Mouse (Mus musculus): ENCODE data around the gene Tmtc2. TPM values are rescaled to one million over a fixed set of nuclear protein-coding genes. Genes with fewer than 3 reads are reported as not detected.
A peak's percentile ranks its signal among the peaks of the same experiment; 100 is the strongest.

Tmtc2 gene
- polyA plus RNA-seq, 1 experiment from 2014 or later: 7.8 TPM

- DNase-seq (ENCODE audit: low spot score): no peak
- Histone ChIP-seq H3K9ac (ENCODE audit: low read length) (no peak overlapping the region), H3K4me2 (ENCODE audit: low read depth, severe bottlenecking) (no peak overlapping the region), H3K27ac (replicated peaks; ENCODE audit: low read depth, low read length) (no peak overlapping the region), H3K4me3 (ENCODE audit: low read depth, low read length) (no peak overlapping the region), H3K36me3 (ENCODE audit: control insufficient read depth, insufficient read depth, low read length) (no peaks in the 10 kb centered on the region), H3K27me3 (ENCODE audit: control insufficient read depth, insufficient read depth, low read length) (no peaks in the 10 kb centered on the region), H3K9me3 (ENCODE audit: control insufficient read depth, low read length) (no peaks in the 10 kb centered on the region), H3K4me1 (ENCODE audit: control insufficient read depth, insufficient read depth, low read length) (no peaks in the 10 kb centered on the region)
- no peak for ATAC-seq (ENCODE audit: insufficient number of reproducible peaks, low FRiP score, low TSS enrichment, low read depth)
- WGBS: 91% methylated on average over 18 of the region's 18 CpGs
Observed at GRCm38 (mm10) chr10:105477623-105478238, 96.5 kb downstream of the Tmtc2 start.

- no peaks in the 10 kb centered on the region for H3K36me3 ChIP-seq (ENCODE audit: control insufficient read depth, insufficient read depth, low read length)
- no peak overlapping the region for H3K27ac ChIP-seq (replicated peaks; ENCODE audit: low read depth, low read length)
- no peak overlapping the region for H3K4me2 ChIP-seq (ENCODE audit: low read depth, severe bottlenecking)
- no peak for ATAC-seq (ENCODE audit: insufficient number of reproducible peaks, low FRiP score, low TSS enrichment, low read depth)
- H3K9ac ChIP-seq (ENCODE audit: low read length): no peak overlapping the region
- no peaks in the 10 kb centered on the region for H3K9me3 ChIP-seq (ENCODE audit: control insufficient read depth, low read length)
- no peak for DNase-seq (ENCODE audit: low spot score)
- no peaks in the 10 kb centered on the region for H3K27me3 ChIP-seq (ENCODE audit: control insufficient read depth, insufficient read depth, low read length)
- 85% methylated on average over 6 of the region's 6 CpGs for WGBS
- H3K4me3 ChIP-seq (ENCODE audit: low read depth, low read length): no peak overlapping the region
- H3K4me1 ChIP-seq (ENCODE audit: control insufficient read depth, insufficient read depth, low read length): no peaks in the 10 kb centered on the region
Observed at GRCm38 (mm10) chr10:105474162-105474830, 100.0 kb downstream of the Tmtc2 start.

- no peaks in the 10 kb centered on the region for H3K27me3 ChIP-seq (ENCODE audit: control insufficient read depth, insufficient read depth, low read length)
Observed at GRCm38 (mm10) chr10:105464378-105464777, 109.9 kb downstream of the Tmtc2 start.

GRCm38 (mm10) chr10:105453441-105453840, 120.8 kb downstream of the Tmtc2 start:
- H3K4me3 ChIP-seq (ENCODE audit: low read depth, low read length): no peak overlapping the region
- no peaks in the 10 kb centered on the region for H3K36me3 ChIP-seq (ENCODE audit: control insufficient read depth, insufficient read depth, low read length)
- WGBS: 85% methylated on average over 8 of the region's 8 CpGs
- no peak overlapping the region for H3K4me2 ChIP-seq (ENCODE audit: low read depth, severe bottlenecking)
- no peaks in the 10 kb centered on the region for H3K9me3 ChIP-seq (ENCODE audit: control insufficient read depth, low read length)
- no peak overlapping the region for H3K9ac ChIP-seq (ENCODE audit: low read length)
- H3K27ac ChIP-seq (replicated peaks; ENCODE audit: low read depth, low read length): no peak overlapping the region
- ATAC-seq (ENCODE audit: insufficient number of reproducible peaks, low FRiP score, low TSS enrichment, low read depth): no peak
- no peaks in the 10 kb centered on the region for H3K27me3 ChIP-seq (ENCODE audit: control insufficient read depth, insufficient read depth, low read length)
- no peak for DNase-seq (ENCODE audit: low spot score)
- no peaks in the 10 kb centered on the region for H3K4me1 ChIP-seq (ENCODE audit: control insufficient read depth, insufficient read depth, low read length)

More at GRCm38 (mm10) chr10:105464378-105464777, 109.9 kb downstream of the Tmtc2 start:
- DNase-seq (ENCODE audit: low spot score) (no peak), ATAC-seq (ENCODE audit: insufficient number of reproducible peaks, low FRiP score, low TSS enrichment, low read depth) (no peak)
- Histone ChIP-seq H3K9ac (ENCODE audit: low read length) (no peak overlapping the region), H3K36me3 (ENCODE audit: control insufficient read depth, insufficient read depth, low read length) (no peaks in the 10 kb centered on the region), H3K9me3 (ENCODE audit: control insufficient read depth, low read length) (no peaks in the 10 kb centered on the region), H3K27ac (replicated peaks; ENCODE audit: low read depth, low read length) (no peak overlapping the region), H3K4me3 (ENCODE audit: low read depth, low read length) (no peak overlapping the region), H3K4me1 (ENCODE audit: control insufficient read depth, insufficient read depth, low read length) (no peaks in the 10 kb centered on the region), H3K4me2 (ENCODE audit: low read depth, severe bottlenecking) (no peak overlapping the region)
- 81% methylated on average over 4 of the region's 4 CpGs for WGBS

- no peaks in the 10 kb centered on the region for H3K27me3 ChIP-seq (ENCODE audit: control insufficient read depth, insufficient read depth, low read length)
- no peak for DNase-seq (ENCODE audit: low spot score)
- 84% methylated on average over 2 of the region's 2 CpGs for WGBS
- no peak overlapping the region for H3K4me3 ChIP-seq (ENCODE audit: low read depth, low read length)
- ATAC-seq (ENCODE audit: insufficient number of reproducible peaks, low FRiP score, low TSS enrichment, low read depth): no peak
- no peaks in the 10 kb centered on the region for H3K36me3 ChIP-seq (ENCODE audit: control insufficient read depth, insufficient read depth, low read length)
- no peak overlapping the region for H3K27ac ChIP-seq (replicated peaks; ENCODE audit: low read depth, low read length)
- no peaks in the 10 kb centered on the region for H3K9me3 ChIP-seq (ENCODE audit: control insufficient read depth, low read length)
- no peak overlapping the region for H3K4me2 ChIP-seq (ENCODE audit: low read depth, severe bottlenecking)
- no peak overlapping the region for H3K9ac ChIP-seq (ENCODE audit: low read length)
- no peaks in the 10 kb centered on the region for H3K4me1 ChIP-seq (ENCODE audit: control insufficient read depth, insufficient read depth, low read length)
Observed at GRCm38 (mm10) chr10:105447191-105447590, 127.1 kb downstream of the Tmtc2 start.

- Histone ChIP-seq H3K27me3 (ENCODE audit: control insufficient read depth, insufficient read depth, low read length) (no peaks in the 10 kb centered on the region), H3K4me1 (ENCODE audit: control insufficient read depth, insufficient read depth, low read length) (no peaks in the 10 kb centered on the region), H3K4me2 (ENCODE audit: low read depth, severe bottlenecking) (no peak overlapping the region), H3K9me3 (ENCODE audit: control insufficient read depth, low read length) (no peaks in the 10 kb centered on the region), H3K36me3 (ENCODE audit: control insufficient read depth, insufficient read depth, low read length) (no peaks in the 10 kb centered on the region), H3K27ac (replicated peaks; ENCODE audit: low read depth, low read length) (no peak overlapping the region), H3K9ac (ENCODE audit: low read length) (no peak overlapping the region), H3K4me3 (ENCODE audit: low read depth, low read length) (no peak overlapping the region)
- 76% methylated on average over 3 of the region's 3 CpGs for WGBS
- DNase-seq (ENCODE audit: low spot score) (no peak), ATAC-seq (ENCODE audit: insufficient number of reproducible peaks, low FRiP score, low TSS enrichment, low read depth) (no peak)
Observed at GRCm38 (mm10) chr10:105444309-105444708, 129.9 kb downstream of the Tmtc2 start.

- Histone ChIP-seq H3K27me3 (ENCODE audit: control insufficient read depth, insufficient read depth, low read length) (no peaks in the 10 kb centered on the region), H3K4me2 (ENCODE audit: low read depth, severe bottlenecking) (no peak overlapping the region), H3K9me3 (ENCODE audit: control insufficient read depth, low read length) (no peaks in the 10 kb centered on the region), H3K36me3 (ENCODE audit: control insufficient read depth, insufficient read depth, low read length) (no peaks in the 10 kb centered on the region), H3K9ac (ENCODE audit: low read length) (no peak overlapping the region), H3K4me3 (ENCODE audit: low read depth, low read length) (no peak overlapping the region), H3K27ac (replicated peaks; ENCODE audit: low read depth, low read length) (no peak overlapping the region), H3K4me1 (ENCODE audit: control insufficient read depth, insufficient read depth, low read length) (peaks cover 12% of the 10 kb centered on the region)
- DNase-seq (ENCODE audit: low spot score): no peak
- ATAC-seq (ENCODE audit: insufficient number of reproducible peaks, low FRiP score, low TSS enrichment, low read depth): no peak
- WGBS: 64% methylated on average over 5 of the region's 5 CpGs
Observed at GRCm38 (mm10) chr10:105434879-105435278, 139.4 kb downstream of the Tmtc2 start.

- 13% methylated on average over 3 of the region's 3 CpGs for WGBS
- Histone ChIP-seq H3K4me2 (ENCODE audit: low read depth, severe bottlenecking) (no peak overlapping the region), H3K4me3 (ENCODE audit: low read depth, low read length) (no peak overlapping the region), H3K27ac (replicated peaks; ENCODE audit: low read depth, low read length) (no peak overlapping the region), H3K27me3 (ENCODE audit: control insufficient read depth, insufficient read depth, low read length) (no peaks in the 10 kb centered on the region), H3K36me3 (ENCODE audit: control insufficient read depth, insufficient read depth, low read length) (no peaks in the 10 kb centered on the region), H3K4me1 (ENCODE audit: control insufficient read depth, insufficient read depth, low read length) (peaks cover 18% of the 10 kb centered on the region), H3K9me3 (ENCODE audit: control insufficient read depth, low read length) (no peaks in the 10 kb centered on the region), H3K9ac (ENCODE audit: low read length) (no peak overlapping the region)
- no peak for ATAC-seq (ENCODE audit: insufficient number of reproducible peaks, low FRiP score, low TSS enrichment, low read depth)
- peak; percentile 64 for DNase-seq (ENCODE audit: low spot score)
Observed at GRCm38 (mm10) chr10:105430885-105431284, 143.4 kb downstream of the Tmtc2 start.
